Comparison of ENCODE assay signal across 11 mouse cellular contexts in genomic region chr9:92273956-92274762, GRCm38 (mm10). TPM values are rescaled to one million over a fixed set of nuclear protein-coding genes. Genes with fewer than 3 reads are reported as not detected.
DNase-seq lines count a peak whose midpoint lies in the region; ATAC-seq and TF ChIP-seq lines count a peak whose summit lies in the region.
"Had no signal": no experiment of that assay in that cellular context is flagged by ENCODE, and none has a peak within 500 bp of the region (broad histone marks: within the 10 kb centered on the region; RNA-seq: fewer than 3 reads in every experiment).

No protein-coding gene starts in this region.

- DNase-seq in 416B (ENCODE audit: low read depth) = peak; percentile 98
- DNase-seq in G1E (ENCODE audit: low spot score) = no peak
- no peak for DNase-seq in liver, embryonic 14.5 days (ENCODE audit: low read depth in 3 of 3, low spot score in 3 of 3)
- DNase-seq in urinary bladder, postnatal 14 days (ENCODE audit: low spot score) = no peak
- DNase-seq in cerebellum, adult 18-20 months = no peak
- no peak for DNase-seq in thymus, postnatal 4 days
- DNase-seq: adrenal gland, adult 8-10 months had no signal

- H3K4me2 ChIP-seq in intestine, embryonic 16.5 days (ENCODE audit: low read depth, low read length) = no peak overlapping the region
- peak overlapping the region; percentile 0; the same call in 1 of the 2 replicates for H3K4me2 ChIP-seq in liver, embryonic 14.5 days (ENCODE audit: low read depth)
- H3K4me2 ChIP-seq: embryonic facial prominence, embryonic 13.5 days had no signal

- H3K27me3 ChIP-seq in G1E (ENCODE audit: insufficient read depth, low read length) = no peaks in the 10 kb centered on the region
- no peaks in the 10 kb centered on the region for H3K27me3 ChIP-seq in intestine, embryonic 16.5 days (replicated peaks; ENCODE audit: control insufficient read depth, insufficient read depth, low read length)
- H3K27me3 ChIP-seq in liver, embryonic 14.5 days (ENCODE audit: control insufficient read depth, insufficient read depth, low read length) = no peaks in the 10 kb centered on the region
- H3K27me3 ChIP-seq: embryonic facial prominence, embryonic 13.5 days had no signal

- WGBS in intestine, embryonic 16.5 days = 52% methylated on average over 6 of the region's 6 CpGs
- WGBS in liver, embryonic 14.5 days (ENCODE audit: insufficient replicate concordance) = 10% methylated on average over 6 of the region's 6 CpGs

- TF ChIP-seq EP300 in liver, embryonic 14.5 days (IDR thresholded peaks at IDR 0.05; ENCODE audit: low read depth) = no peak

- peak; percentile 88 for ATAC-seq in G1E (ENCODE audit: extremely low read depth, insufficient number of reproducible peaks, low FRiP score, poor library complexity, severe bottlenecking)
- ATAC-seq in intestine, embryonic 16.5 days = peak; percentile 91
- peak; percentile 78 for ATAC-seq in liver, embryonic 14.5 days (ENCODE audit: insufficient read depth)

- H3K36me3 ChIP-seq in G1E (replicated peaks) = peaks cover 36% of the 10 kb centered on the region
- peaks cover 4% of the 10 kb centered on the region; the same call in 1 of the 2 replicates for H3K36me3 ChIP-seq in intestine, embryonic 16.5 days (ENCODE audit: control insufficient read depth, insufficient read depth, low read length)
- H3K36me3 ChIP-seq in liver, embryonic 14.5 days (replicated peaks; ENCODE audit: control insufficient read depth, insufficient read depth, low read depth) = no peaks in the 10 kb centered on the region

- peak overlapping the region; percentile 32; the same call in 1 of the 2 replicates for H3K27ac ChIP-seq in intestine, embryonic 16.5 days (ENCODE audit: low read length)
- H3K27ac ChIP-seq in liver, embryonic 14.5 days = no peak overlapping the region
- H3K27ac ChIP-seq: embryonic facial prominence, embryonic 13.5 days had no signal

- H3K4me1 ChIP-seq in G1E (ENCODE audit: insufficient read depth, low read depth, low read length) = peaks cover 60% of the 10 kb centered on the region
- peaks cover 16% of the 10 kb centered on the region; the same call in 1 of the 2 replicates for H3K4me1 ChIP-seq in intestine, embryonic 16.5 days (ENCODE audit: control insufficient read depth, insufficient read depth, low read length)
- H3K4me1 ChIP-seq in liver, embryonic 14.5 days (replicated peaks; ENCODE audit: control insufficient read depth in 2 of 2, insufficient read depth in 2 of 2, low read length in 1 of 2) = peaks cover 0 to 27% of the 10 kb centered on the region in 2 experiments; a peak in 2 of 4 replicates

- H3K9me3 ChIP-seq in G1E (replicated peaks) = no peaks in the 10 kb centered on the region
- H3K9me3 ChIP-seq in intestine, embryonic 16.5 days (ENCODE audit: control insufficient read depth, low read length) = no peaks in the 10 kb centered on the region
- no peaks in the 10 kb centered on the region for H3K9me3 ChIP-seq in liver, embryonic 14.5 days (ENCODE audit: control insufficient read depth, low read length)
- H3K9me3 ChIP-seq: embryonic facial prominence, embryonic 13.5 days had no signal

- TF ChIP-seq CTCF in G1E (IDR thresholded peaks at IDR 0.05; ENCODE audit: low read depth, low read length) = no peak
- TF ChIP-seq CTCF in liver, embryonic 14.5 days (IDR thresholded peaks at IDR 0.05; ENCODE audit: low read depth) = no peak

- no peak overlapping the region; the same call in 1 of the 2 replicates for H3K4me3 ChIP-seq in G1E (ENCODE audit: low read depth, low read length)
- no peak overlapping the region for H3K4me3 ChIP-seq in intestine, embryonic 16.5 days (ENCODE audit: low read length)
- no peak overlapping the region for H3K4me3 ChIP-seq in liver, embryonic 14.5 days (ENCODE audit: insufficient read depth in 1 of 2, low read depth in 2 of 2, low read length in 2 of 2)
- H3K4me3 ChIP-seq: embryonic facial prominence, embryonic 13.5 days had no signal

- no peak overlapping the region for H3K9ac ChIP-seq in intestine, embryonic 16.5 days (ENCODE audit: low read depth, low read length)
- H3K9ac ChIP-seq in liver, embryonic 14.5 days (replicated peaks) = no peak overlapping the region
- H3K9ac ChIP-seq: embryonic facial prominence, embryonic 13.5 days had no signal

RNA-seq across cellular contexts. Expression of gene Plscr2, which starts 1.2 kb away (rescaled TPM):
- total RNA-seq in G1E (2014; fragmentation: Nextera tagmentation) (2.5 and 6.2 TPM in 2 replicates), G1E (2017) (2.5 and 2.6 TPM in 2 replicates)
- polyA plus RNA-seq in G1E (2012) = 0.07 TPM in 1 of 2 replicates, not detected in the other
- polyA plus RNA-seq in intestine, embryonic 16.5 days (2015; fragmentation: Nextera tagmentation; extraction: Ambion mirVana) = 0.81 and 0.99 TPM in 2 replicates
- polyA plus RNA-seq in liver, embryonic 14.5 days (2012; rRNA removed) = 0.12 and 0.16 TPM in 2 replicates
- 0.40 and 0.46 TPM in 2 replicates for polyA plus RNA-seq in liver, embryonic 14.5 days (2014; fragmentation: Nextera tagmentation; extraction: Ambion mirVana)

RNA-seq across cellular contexts. Expression of gene Plscr1, which starts 24.6 kb away (rescaled TPM):
- 76.7 and 80.3 TPM in 2 replicates for total RNA-seq in G1E (2014; fragmentation: Nextera tagmentation)
- 146 and 180 TPM in 2 replicates for total RNA-seq in G1E (2017)
- polyA plus RNA-seq in G1E (2012) = 124 and 157 TPM in 2 replicates
- polyA plus RNA-seq in intestine, embryonic 16.5 days (2015; fragmentation: Nextera tagmentation; extraction: Ambion mirVana) = 129 and 139 TPM in 2 replicates
- polyA plus RNA-seq in liver, embryonic 14.5 days (2012; rRNA removed) = 8.1 and 12.3 TPM in 2 replicates
- polyA plus RNA-seq in liver, embryonic 14.5 days (2014; fragmentation: Nextera tagmentation; extraction: Ambion mirVana) = 23.0 and 26.2 TPM in 2 replicates

RNA-seq across cellular contexts. Expression of gene 1700057G04Rik, which starts 35.0 kb away (rescaled TPM):
- total RNA-seq in G1E (2014; fragmentation: Nextera tagmentation) (not detected in 2 replicates), G1E (2017) (0.22 TPM in 1 of 2 replicates, not detected in the other)
- polyA plus RNA-seq in G1E (2012) = not detected in 2 replicates
- polyA plus RNA-seq in intestine, embryonic 16.5 days (2015; fragmentation: Nextera tagmentation; extraction: Ambion mirVana) = not detected in 2 replicates
- not detected in 2 replicates for polyA plus RNA-seq in liver, embryonic 14.5 days (2012; rRNA removed)
- not detected in 2 replicates for polyA plus RNA-seq in liver, embryonic 14.5 days (2014; fragmentation: Nextera tagmentation; extraction: Ambion mirVana)
- total RNA-seq: adrenal gland, adult 8-10 months had no signal
- polyA plus RNA-seq: embryonic facial prominence, embryonic 13.5 days; heart, embryonic 14.5 days; limb, embryonic 14.5 days had no signal
